43 mouse cellular contexts compared by ENCODE assay signal in the genomic region with DNA sequence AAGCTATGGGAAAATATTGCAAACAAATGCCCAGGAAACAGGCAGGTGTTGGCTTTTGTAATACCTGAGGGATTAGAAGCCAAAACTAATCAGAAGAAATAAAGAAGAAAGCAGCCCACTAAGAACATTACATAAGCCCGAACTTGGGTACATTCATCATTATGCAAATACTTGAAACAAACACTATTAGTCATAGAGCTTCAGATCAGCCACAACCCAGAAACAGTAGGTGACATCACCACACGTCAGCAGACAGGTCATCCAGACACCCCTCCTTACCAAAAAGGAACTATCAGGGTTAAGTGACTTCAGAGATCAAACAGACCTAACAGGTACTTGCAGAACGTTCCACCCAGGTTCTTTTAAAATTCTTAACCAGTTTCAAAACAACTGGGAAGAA. TPM values are rescaled to one million over a fixed set of nuclear protein-coding genes. Genes with fewer than 3 reads are reported as not detected.
DNase-seq lines count a peak whose midpoint lies in the region; ATAC-seq and TF ChIP-seq lines count a peak whose summit lies in the region.
"Had no signal": no experiment of that assay in that cellular context is flagged by ENCODE, and none has a peak within 500 bp of the region (broad histone marks: within the 10 kb centered on the region; RNA-seq: fewer than 3 reads in every experiment).

No protein-coding gene starts in this region.

- peak overlapping the region; percentile 35 for H3K27ac ChIP-seq in lung, postnatal 0 days (ENCODE audit: low read length)
- H3K27ac ChIP-seq: gastrocnemius, adult 2 months; heart, embryonic 13.5 days; hindbrain, embryonic 14.5 days; liver, embryonic 14.5 days; lung, embryonic 15.5 days; neural tube, embryonic 12.5 days; stomach, embryonic 15.5 days had no signal

- no peaks in the 10 kb centered on the region for H3K36me3 ChIP-seq in lung, postnatal 0 days (ENCODE audit: insufficient read depth, low read length)
- H3K36me3 ChIP-seq: G1E; heart, embryonic 13.5 days; lung, embryonic 15.5 days; neural tube, embryonic 12.5 days; stomach, embryonic 15.5 days had no signal

- no peaks in the 10 kb centered on the region for H3K27me3 ChIP-seq in lung, postnatal 0 days (replicated peaks; ENCODE audit: insufficient read depth, low read length)
- H3K27me3 ChIP-seq: heart, embryonic 13.5 days; lung, embryonic 15.5 days; neural tube, embryonic 12.5 days; stomach, embryonic 15.5 days had no signal

- no peaks in the 10 kb centered on the region for H3K4me1 ChIP-seq in lung, postnatal 0 days (ENCODE audit: insufficient read depth, low read depth, low read length)
- H3K4me1 ChIP-seq: lung, embryonic 15.5 days; neural tube, embryonic 12.5 days; stomach, embryonic 15.5 days had no signal

- WGBS in lung, postnatal 0 days = 39% methylated on average over 3 of the region's 3 CpGs

- no peaks in the 10 kb centered on the region for H3K9me3 ChIP-seq in lung, postnatal 0 days (ENCODE audit: low read length)
- H3K9me3 ChIP-seq: G1E; heart, embryonic 13.5 days; lung, embryonic 15.5 days; neural tube, embryonic 12.5 days; stomach, embryonic 15.5 days had no signal

- TF ChIP-seq CTCF in lung, postnatal 0 days (IDR thresholded peaks at IDR 0.05) = no peak

- H3K4me2 ChIP-seq in lung, postnatal 0 days (replicated peaks; ENCODE audit: low read depth, low read length) = no peak overlapping the region
- H3K4me2 ChIP-seq: heart, embryonic 13.5 days; hindbrain, embryonic 14.5 days; lung, embryonic 15.5 days; midbrain, embryonic 11.5 days; neural tube, embryonic 12.5 days; stomach, embryonic 15.5 days had no signal

- peak; percentile 56 for TF ChIP-seq EP300 in lung, postnatal 0 days (IDR thresholded peaks at IDR 0.05)

- peak; percentile 79 for ATAC-seq in lung, postnatal 0 days
- ATAC-seq: forebrain, embryonic 16.5 days; inflammation-experienced regulatory T-cells, adult 6 months had no signal

- H3K9ac ChIP-seq in lung, postnatal 0 days (replicated peaks; ENCODE audit: low read depth) = no peak overlapping the region
- H3K9ac ChIP-seq: heart, embryonic 13.5 days; hindbrain, embryonic 14.5 days; liver, embryonic 14.5 days; lung, embryonic 15.5 days; neural tube, embryonic 12.5 days; stomach, embryonic 15.5 days had no signal

- DNase-seq in adrenal gland, adult 2 months = peak; percentile 66
- no peak for DNase-seq in adrenal gland, adult 8-10 months
- peak; percentile 68 for DNase-seq in lung, postnatal 0 days (ENCODE audit: low spot score)
- no peak for DNase-seq in lung, postnatal 10 days
- DNase-seq in 3T3-L1 (ENCODE audit: low read depth, low spot score) (peak; percentile 73), NIH3T3 (ENCODE audit: low read depth) (peak; percentile 53)
- DNase-seq in urinary bladder, postnatal 14 days (ENCODE audit: low spot score) = no peak
- DNase-seq in cerebellum, adult 18-20 months = no peak
- DNase-seq: cerebellum, adult 2 months; cerebellum, postnatal 14 days; gastrocnemius, adult 2 months; gastrocnemius, postnatal 36 days; heart, postnatal 10 days; kidney, adult 11 months; kidney, postnatal 14 days; liver; right cerebral cortex, postnatal 14 days; thymus, postnatal 14 days had no signal

- H3K4me3 ChIP-seq in lung, postnatal 0 days (ENCODE audit: low read depth, low read length) = no peak overlapping the region
- H3K4me3 ChIP-seq: erythroblast, embryonic 14.5 days; gastrocnemius, adult 2 months; heart, embryonic 13.5 days; lung, embryonic 15.5 days; myocyte; neural tube, embryonic 12.5 days; stomach, embryonic 15.5 days had no signal

RNA-seq across cellular contexts. Expression of a gene that starts 22.2 kb away (rescaled TPM):
- not detected for total RNA-seq in adrenal gland, adult 2 months (2021)
- not detected in 2 replicates for polyA plus RNA-seq in adrenal gland, adult 2 months (2012; rRNA removed)
- total RNA-seq in adrenal gland, adult 8-10 months (2022) = not detected
- polyA plus RNA-seq in lung, postnatal 0 days (2015; fragmentation: Nextera tagmentation; extraction: Ambion mirVana) = not detected in 2 replicates
- total RNA-seq: gastrocnemius, adult 2 months; gastrocnemius, postnatal 36 days; heart, adult 8-10 months; heart, postnatal 10 days; hematopoietic stem cell, adult 5-6 weeks; layer of hippocampus, postnatal 10 days; left cerebral cortex, adult 18-20 months; left cerebral cortex, postnatal 14 days; megakaryocyte, adult 5-6 weeks had no signal
- polyA plus RNA-seq: C2C12; cerebellum, adult 2 months; cortical plate, adult 2 months; embryonic facial prominence, embryonic 14.5 days; erythroblast, embryonic 14.5 days; forebrain, embryonic 11.5 days; forebrain, embryonic 16.5 days; G1E; heart, embryonic 13.5 days; hindbrain, embryonic 14.5 days; inflammation-experienced regulatory T-cells, adult 6 months; kidney, embryonic 14.5 days; limb, embryonic 11.5 days; liver, embryonic 14.5 days; lung, embryonic 15.5 days; midbrain, embryonic 11.5 days; midbrain, postnatal 0 days; myocyte; neural tube, embryonic 12.5 days; stomach, embryonic 15.5 days had no signal

Comparison
In these comparisons a context has a peak if more than half of its experiments do, and no peak if none do; other contexts are left out.
1. DNase-seq: peak in adrenal gland, adult 2 months (single experiment), lung, postnatal 0 days (single experiment), 3T3-L1 (single experiment) and NIH3T3 (single experiment); none in adrenal gland, adult 8-10 months (single experiment), lung, postnatal 10 days (single experiment), urinary bladder, postnatal 14 days (single experiment) and cerebellum, adult 18-20 months (0 of 2).